Mouse (Mus musculus): ENCODE measurements at regions not wholly inside any gene's neighbourhood (a gene's known extent, or its start where the extent isn't known, plus 50 kb on each side); places are given as distances from the start of the nearest gene placed in this dataset.

GRCm38 (mm10) chr3:36743399-36743798, 53.4 kb upstream of the Trpc3 start:
- no peak for ATAC-seq (replicated peaks; ENCODE audit: low read depth, poor library complexity, severe bottlenecking)

- no peak for ATAC-seq (replicated peaks; ENCODE audit: low read depth, poor library complexity, severe bottlenecking)
Measured at GRCm38 (mm10) chr3:36754358-36754950, 64.5 kb upstream of the Trpc3 start.

- no peak for ATAC-seq (replicated peaks; ENCODE audit: low read depth, poor library complexity, severe bottlenecking)
Measured at GRCm38 (mm10) chr3:36762065-36762653, 72.2 kb upstream of the Trpc3 start.

GRCm38 (mm10) chr3:36762847-36763246, 72.9 kb upstream of the Trpc3 start:
- no peak for ATAC-seq (replicated peaks; ENCODE audit: low read depth, poor library complexity, severe bottlenecking)

- ATAC-seq (replicated peaks; ENCODE audit: low read depth, poor library complexity, severe bottlenecking) = no peak
Measured at GRCm38 (mm10) chr3:36764741-36765140, 74.8 kb upstream of the Trpc3 start.

GRCm38 (mm10) chr3:36770096-36770495, 80.1 kb upstream of the Trpc3 start:
- no peak for ATAC-seq (replicated peaks; ENCODE audit: low read depth, poor library complexity, severe bottlenecking)

GRCm38 (mm10) chr3:36771011-36771410, 81.0 kb upstream of the Trpc3 start:
- ATAC-seq (replicated peaks; ENCODE audit: low read depth, poor library complexity, severe bottlenecking) = no peak

GRCm38 (mm10) chr3:36774023-36774422, 84.1 kb upstream of the Trpc3 start:
- no peak for ATAC-seq (replicated peaks; ENCODE audit: low read depth, poor library complexity, severe bottlenecking)

- no peak for ATAC-seq (replicated peaks; ENCODE audit: low read depth, poor library complexity, severe bottlenecking)
Measured at GRCm38 (mm10) chr3:36778448-36778847, 84.5 kb upstream of the 4932438A13Rik start.

GRCm38 (mm10) chr3:36786581-36786980, 76.3 kb upstream of the 4932438A13Rik start:
- ATAC-seq (replicated peaks; ENCODE audit: low read depth, poor library complexity, severe bottlenecking) = no peak

GRCm38 (mm10) chr3:36790245-36790644, 72.7 kb upstream of the 4932438A13Rik start:
- no peak for ATAC-seq (replicated peaks; ENCODE audit: low read depth, poor library complexity, severe bottlenecking)

- ATAC-seq (replicated peaks; ENCODE audit: low read depth, poor library complexity, severe bottlenecking) = 0 out of 2 replicates have a peak, but pooled peaks have one; percentile 2
Measured at GRCm38 (mm10) chr3:36797025-36797424, 65.9 kb upstream of the 4932438A13Rik start.

- ATAC-seq (replicated peaks; ENCODE audit: low read depth, poor library complexity, severe bottlenecking) = 0 out of 2 replicates have a peak, but pooled peaks have one; percentile 5
Measured at GRCm38 (mm10) chr3:36798160-36798823, 64.6 kb upstream of the 4932438A13Rik start.

- ATAC-seq (replicated peaks; ENCODE audit: low read depth, poor library complexity, severe bottlenecking) = no peak
Measured at GRCm38 (mm10) chr3:36810528-36810927, 52.4 kb upstream of the 4932438A13Rik start.
